Mouse (Mus musculus): ENCODE data around the gene Cidec.

DNA sequence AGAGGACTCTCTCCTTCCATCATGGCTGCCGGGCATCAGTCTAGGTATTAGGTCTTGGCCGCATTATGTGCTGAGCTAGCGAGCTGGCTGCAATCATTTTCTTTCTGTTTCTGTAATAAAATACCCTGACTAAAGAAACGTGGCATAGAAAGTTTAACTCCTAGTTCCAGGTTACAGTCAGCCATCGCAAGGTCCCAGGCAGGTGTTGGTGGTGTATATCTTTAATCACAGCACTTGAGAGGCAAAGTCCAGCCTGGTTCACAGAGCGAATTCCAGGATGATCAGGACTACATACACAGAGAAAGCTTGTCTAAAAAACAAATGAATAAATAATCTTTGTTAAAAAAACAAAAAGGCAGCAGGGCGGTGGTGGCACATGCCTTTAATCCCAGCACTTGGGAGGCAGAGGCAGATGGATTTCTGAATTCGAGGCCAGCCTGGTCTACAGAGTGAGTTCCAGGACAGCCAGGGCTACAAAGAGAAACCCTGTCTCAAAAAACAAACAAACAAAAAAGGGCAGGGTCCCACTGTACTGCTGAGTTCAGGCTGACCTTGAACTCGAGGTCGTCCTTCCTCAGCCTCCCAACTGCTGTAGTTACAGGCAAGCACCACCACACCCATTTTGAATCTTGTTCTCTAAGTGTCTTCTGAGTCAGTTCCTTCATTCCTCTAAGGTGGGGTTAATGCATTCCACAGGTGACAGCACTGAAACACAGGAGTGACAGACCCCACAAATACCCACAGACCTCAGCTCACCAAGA, 39.1 kb downstream of the Cidec start:
- TF ChIP-seq CTCF (conservative IDR thresholded peaks at IDR 0.05; ENCODE audit: insufficient read depth, insufficient read length, low read depth, low read length) (no peak), POLR2A (IDR thresholded peaks at IDR 0.05; ENCODE audit: low read depth, low read length) (no peak)

Data from kidney, adult 2 months (tissue).